Mouse (Mus musculus) heart, embryonic 12.5 days (tissue): ENCODE data around the gene Svs5. TPM values are rescaled to one million over a fixed set of nuclear protein-coding genes. Genes with fewer than 3 reads are reported as not detected.
"Not testable (repeated sequence)": the region's sequence is repeated elsewhere in the genome, so short reads cannot be mapped to it uniquely, and the experiment has no call there.

ENCODE experiments used
- ATAC-seq: fragments of 200-750 bp; cut with Nextera tagmentation; 2 replicates; pipeline ENCODE4 v1.8.0; 2017; ENCODE audit warnings: moderate TSS enrichment, moderate library complexity; ENCODE audit not compliant: insufficient number of reproducible peaks, low FRiP score
- H3K27ac ChIP-seq: fragments of 300-500 bp; sonication (generic); 2 replicates; pipeline ENCODE4 v1.5.1; 2016; ENCODE audit warnings: mild to moderate bottlenecking, moderate library complexity; ENCODE audit not compliant: poor library complexity, severe bottlenecking
- H3K27me3 ChIP-seq: fragments of 300-500 bp; sonication (generic); replicated peaks from 2 replicates; pipeline ENCODE4 v1.6.1; 2016; ENCODE audit warnings: mild to moderate bottlenecking, moderate library complexity
- H3K36me3 ChIP-seq: fragments of 300-500 bp; sonication (generic); 2 replicates; pipeline ENCODE4 v1.6.1; 2016; ENCODE audit warnings: mild to moderate bottlenecking, moderate library complexity
- H3K4me1 ChIP-seq: fragments of 300-500 bp; sonication (generic); replicated peaks from 2 replicates; pipeline ENCODE4 v1.6.1; 2016; ENCODE audit warnings: mild to moderate bottlenecking
- H3K4me2 ChIP-seq: fragments of 300-500 bp; sonication (generic); 2 replicates; pipeline ENCODE4 v1.6.1; 2016; ENCODE audit warnings: mild to moderate bottlenecking, moderate library complexity
- H3K4me3 ChIP-seq: fragments of 300-500 bp; sonication (generic); 2 replicates; pipeline ENCODE4 v1.5.1; 2016; ENCODE audit warnings: mild to moderate bottlenecking
- H3K9ac ChIP-seq: fragments of 300-500 bp; sonication (generic); 2 replicates; pipeline ENCODE4 v1.6.1; 2016; ENCODE audit warnings: mild to moderate bottlenecking, moderate library complexity
- H3K9me3 ChIP-seq: fragments of 300-500 bp; sonication (generic); replicated peaks from 2 replicates; pipeline ENCODE4 v1.6.1; 2016; ENCODE audit warnings: mild to moderate bottlenecking, moderate library complexity
- WGBS: fragments of 180-500 bp; shearing (Covaris S2); methylation state at CpG from one replicate; pipeline ENCODE4 v1.1.7; 2016; 5-methylcytosine and 5-hydroxymethylcytosine counted together
- polyA plus RNA-seq: library from polyadenylated mRNA; unstranded; fragments of >200 nt; fragmentation: Nextera tagmentation; extraction: Ambion mirVana; gene quantifications from 2 replicates; pipeline ENCODE4 v1.2.1, GENCODE M21; 2016

Svs5 gene
- polyA plus RNA-seq, result not detected in 2 replicates

DNA sequence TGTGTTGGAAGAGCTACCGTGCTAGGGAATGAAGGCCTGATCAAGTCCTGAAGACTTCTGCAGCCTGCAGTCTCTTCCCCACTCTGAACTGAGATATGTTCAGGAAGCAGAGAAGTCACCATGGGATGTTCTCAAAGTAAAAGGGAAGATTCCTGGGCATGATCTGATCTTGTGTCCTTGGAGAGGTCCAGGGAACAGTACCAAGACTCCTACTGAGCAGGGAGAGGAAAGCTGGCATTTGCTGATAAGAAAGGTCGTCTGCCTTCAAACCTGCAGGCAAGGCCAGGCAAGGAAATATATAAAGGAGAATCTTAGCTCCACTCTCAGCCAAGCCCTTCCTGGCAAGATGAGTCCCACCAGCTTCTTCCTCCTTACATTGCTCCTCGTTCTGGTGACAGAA lies at the start of gene Svs5:
TSS of gene Svs5 (plus strand) at position 301 of the 400 bp plus-strand sequence.
- not testable (repeated sequence) for H3K4me1 ChIP-seq, H3K4me2 ChIP-seq, H3K27ac ChIP-seq, H3K36me3 ChIP-seq, H3K9me3 ChIP-seq, H3K9ac ChIP-seq, H3K4me3 ChIP-seq, ATAC-seq, H3K27me3 ChIP-seq
- 51% methylated on average over 3 of the region's 3 CpGs for WGBS

GRCm38 (mm10) chr2:164288968-164289367 lies 43.6 kb upstream of the Svs5 start, which contains the start of gene Svs3a:
Gene Svs3a, plus strand, starts transcription at chr2:164289268.
- not testable (repeated sequence) for H3K27me3 ChIP-seq, H3K4me3 ChIP-seq, H3K4me1 ChIP-seq, H3K36me3 ChIP-seq, H3K27ac ChIP-seq, H3K9ac ChIP-seq, H3K4me2 ChIP-seq, H3K9me3 ChIP-seq, ATAC-seq
- WGBS, result 66% methylated on average over 1 of the region's 1 CpGs

- Histone ChIP-seq H3K27me3 (0 out of 2 replicates have a peak, but pooled peaks cover 2% of the 10 kb centered on the region), H3K27ac (no peak overlapping the region), H3K4me3 (no peak overlapping the region), H3K9ac (no peak overlapping the region), H3K4me1 (no peaks in the 10 kb centered on the region), H3K4me2 (no peak overlapping the region), H3K36me3 (no peaks in the 10 kb centered on the region), H3K9me3 (no peaks in the 10 kb centered on the region)
- WGBS, result 72% methylated on average over 5 of the region's 5 CpGs
- no peak for ATAC-seq
These were observed 19.9 kb upstream of the Svs5 start for GRCm38 (mm10) chr2:164312599-164312998.

DNA sequence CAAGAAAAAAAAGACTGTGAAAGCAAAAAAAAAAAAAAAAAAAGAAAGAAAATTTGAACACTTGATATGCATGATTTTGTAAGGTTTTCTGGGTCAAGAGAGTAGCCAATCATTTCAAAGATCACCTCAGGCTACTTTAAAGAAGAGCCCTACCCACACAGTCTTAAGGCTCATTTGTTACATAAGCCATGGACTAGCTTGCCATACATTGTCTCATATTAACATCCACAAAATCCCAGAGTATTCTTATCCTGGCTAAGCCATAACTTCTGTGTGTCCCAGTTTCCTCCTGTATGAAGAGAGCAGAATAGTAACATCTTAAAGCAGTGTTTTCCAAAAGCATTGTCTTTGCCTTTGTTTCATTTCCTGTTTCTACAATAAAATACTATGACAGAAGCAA lies 17.1 kb upstream of the Svs5 start:
- not testable (repeated sequence) for H3K27me3 ChIP-seq, ATAC-seq, H3K4me1 ChIP-seq, H3K4me3 ChIP-seq, H3K27ac ChIP-seq, H3K4me2 ChIP-seq, H3K36me3 ChIP-seq, H3K9me3 ChIP-seq, H3K9ac ChIP-seq

DNA sequence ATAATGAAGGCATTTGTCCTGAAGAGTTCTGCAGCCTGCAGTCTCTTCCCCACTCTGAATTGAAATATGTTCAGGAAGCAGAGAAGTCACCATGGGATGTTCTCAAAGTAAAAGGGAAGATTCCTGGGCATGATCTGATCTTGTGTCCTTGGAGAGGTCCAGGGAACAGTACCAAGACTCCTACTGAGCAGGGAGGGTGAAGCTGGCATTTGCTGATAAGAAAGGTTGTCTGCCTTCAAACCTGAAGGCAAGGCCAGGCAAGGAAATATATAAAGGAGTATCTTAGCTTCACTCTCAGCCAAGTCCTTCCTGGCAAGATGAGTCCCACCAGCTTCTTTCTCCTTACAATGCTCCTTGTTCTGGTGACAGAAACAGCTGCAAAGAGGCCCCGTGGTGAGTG lies 16.1 kb upstream of the Svs5 start, which contains the start of gene Svs6:
TSS of gene Svs6 (plus strand) at position 301 of the 400 bp plus-strand sequence.
- 87% methylated on average over 1 of the region's 1 CpGs for WGBS

GRCm38 (mm10) chr2:164320983-164321382 lies 11.6 kb upstream of the Svs5 start:
- 78% methylated on average over 6 of the region's 6 CpGs for WGBS
- 0 out of 2 replicates have a peak, but pooled peaks cover 4% of the 10 kb centered on the region for H3K27me3 ChIP-seq
- H3K4me3 ChIP-seq, result no peak overlapping the region
- H3K4me1 ChIP-seq, result no peaks in the 10 kb centered on the region
- ATAC-seq, result no peak
- H3K4me2 ChIP-seq, result no peak overlapping the region
- H3K9ac ChIP-seq, result no peak overlapping the region
- H3K9me3 ChIP-seq, result no peaks in the 10 kb centered on the region
- no peaks in the 10 kb centered on the region for H3K36me3 ChIP-seq
- H3K27ac ChIP-seq, result no peak overlapping the region

More for the DNA sequence above, 16.1 kb upstream of the Svs5 start, which contains the start of gene Svs6:
- H3K4me3 ChIP-seq, H3K27ac ChIP-seq, H3K4me1 ChIP-seq, H3K27me3 ChIP-seq, ATAC-seq, H3K9me3 ChIP-seq, H3K4me2 ChIP-seq, H3K36me3 ChIP-seq, H3K9ac ChIP-seq: not testable (repeated sequence)

DNA sequence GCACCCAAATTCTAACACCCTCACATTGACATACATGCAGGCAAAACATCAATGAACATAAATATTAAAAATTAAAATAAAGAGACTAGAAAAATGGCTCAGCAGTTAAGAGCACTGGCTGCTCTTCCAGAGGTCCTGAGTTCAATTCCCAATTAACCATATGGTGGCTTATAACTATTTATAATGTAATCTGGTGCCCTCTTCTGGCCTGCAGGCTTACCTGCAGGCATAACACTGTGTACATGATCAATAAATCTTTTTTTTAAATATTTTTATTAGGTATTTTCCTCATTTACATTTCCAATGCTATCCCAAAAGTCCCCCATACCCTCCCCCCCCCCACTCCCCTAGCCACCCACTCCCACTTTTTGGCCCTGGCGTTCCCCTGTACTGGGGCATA lies 11.2 kb downstream of the Svs5 start:
- H3K36me3 ChIP-seq, H3K27me3 ChIP-seq, H3K4me1 ChIP-seq, H3K9me3 ChIP-seq, H3K4me3 ChIP-seq, H3K27ac ChIP-seq, ATAC-seq, H3K4me2 ChIP-seq, H3K9ac ChIP-seq: not testable (repeated sequence)
- WGBS, result 78% methylated on average over 1 of the region's 1 CpGs

DNA sequence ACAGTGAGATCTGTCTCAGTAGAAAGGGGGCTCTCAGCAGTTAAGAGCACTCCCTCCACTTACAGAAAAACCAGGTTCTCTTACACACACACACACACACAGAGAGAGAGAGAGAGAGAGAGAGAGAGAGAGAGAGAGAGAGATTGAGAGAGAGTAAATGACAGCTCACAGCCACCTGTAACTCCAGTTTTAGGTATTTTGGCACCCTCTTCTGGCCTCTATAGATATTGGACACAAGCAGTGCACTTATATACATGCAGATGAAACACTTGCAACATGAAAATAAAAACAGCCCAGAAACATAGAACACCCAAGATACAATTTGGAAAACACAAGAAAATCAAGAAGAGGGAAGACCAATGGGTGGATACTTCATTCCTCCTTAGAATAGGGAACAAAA lies 15.2 kb downstream of the Svs5 start:
- not testable (repeated sequence) for ATAC-seq, H3K9ac ChIP-seq, H3K27me3 ChIP-seq, H3K4me2 ChIP-seq, H3K27ac ChIP-seq, H3K36me3 ChIP-seq, H3K4me1 ChIP-seq, H3K4me3 ChIP-seq, H3K9me3 ChIP-seq

GRCm38 (mm10) chr2:164348980-164349379 lies 16.4 kb downstream of the Svs5 start:
- no peak for ATAC-seq
- no peaks in the 10 kb centered on the region for H3K27me3 ChIP-seq
- no peaks in the 10 kb centered on the region for H3K4me1 ChIP-seq
- no peak overlapping the region for H3K4me2 ChIP-seq
- H3K4me3 ChIP-seq, result no peak overlapping the region
- no peaks in the 10 kb centered on the region for H3K9me3 ChIP-seq
- WGBS, result 84% methylated on average over 3 of the region's 3 CpGs
- H3K9ac ChIP-seq, result no peak overlapping the region
- no peak overlapping the region for H3K27ac ChIP-seq
- no peaks in the 10 kb centered on the region for H3K36me3 ChIP-seq

- Histone ChIP-seq H3K27ac (no peak overlapping the region), H3K9ac (no peak overlapping the region), H3K27me3 (peaks cover 14% of the 10 kb centered on the region), H3K4me3 (no peak overlapping the region), H3K4me2 (no peak overlapping the region), H3K4me1 (no peaks in the 10 kb centered on the region), H3K36me3 (no peaks in the 10 kb centered on the region), H3K9me3 (no peaks in the 10 kb centered on the region)
- 60% methylated on average over 3 of the region's 3 CpGs for WGBS
- no peak for ATAC-seq
These were observed 20.2 kb downstream of the Svs5 start for GRCm38 (mm10) chr2:164352697-164353096.

DNA sequence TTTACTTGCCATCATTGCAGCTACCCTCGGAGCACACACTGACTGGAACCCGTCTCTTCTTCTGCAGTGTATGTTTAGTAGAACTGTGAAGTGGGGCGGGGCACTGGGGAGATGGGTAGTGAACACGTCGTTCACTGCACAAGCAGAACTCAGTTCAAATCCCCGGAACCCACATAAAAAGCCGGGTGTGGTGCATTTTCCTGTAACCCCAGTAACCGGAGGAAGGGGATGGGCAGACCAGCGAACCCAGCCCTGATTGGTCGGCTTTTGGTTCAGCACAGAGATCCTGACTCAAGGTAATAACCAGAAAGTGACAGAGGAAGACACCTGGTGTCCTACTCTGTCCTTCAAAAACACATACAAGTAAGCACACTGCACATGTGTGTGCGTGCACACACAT lies 20.8 kb downstream of the Svs5 start:
- Histone ChIP-seq H3K4me2 (no peak overlapping the region), H3K27me3 (peaks cover 14% of the 10 kb centered on the region), H3K36me3 (no peaks in the 10 kb centered on the region), H3K9ac (no peak overlapping the region), H3K4me1 (no peaks in the 10 kb centered on the region), H3K4me3 (no peak overlapping the region), H3K27ac (no peak overlapping the region), H3K9me3 (no peaks in the 10 kb centered on the region)
- 83% methylated on average over 11 of the region's 11 CpGs for WGBS
- ATAC-seq, result no peak

GRCm38 (mm10) chr2:164356177-164356967 lies 23.8 kb downstream of the Svs5 start:
- Histone ChIP-seq H3K36me3 (no peaks in the 10 kb centered on the region), H3K4me2 (no peak overlapping the region), H3K4me1 (no peaks in the 10 kb centered on the region), H3K27ac (no peak overlapping the region), H3K9ac (no peak overlapping the region), H3K9me3 (no peaks in the 10 kb centered on the region), H3K27me3 (peaks cover 24% of the 10 kb centered on the region), H3K4me3 (no peak overlapping the region)
- 69% methylated on average over 11 of the region's 11 CpGs for WGBS
- ATAC-seq, result no peak
